Mouse (Mus musculus) mesoderm, embryonic 11.5 days (tissue): Measurements from ENCODE around the gene Gm45194.
A peak's percentile ranks its signal among the peaks of the same experiment; 100 is the strongest.

Experiments used
- DNase-seq: peaks from one replicate; pipeline ENCODE4 v3.0.0-alpha.2; 2012; ENCODE audit warnings: low read depth, low spot score

Gene Gm45194

DNA sequence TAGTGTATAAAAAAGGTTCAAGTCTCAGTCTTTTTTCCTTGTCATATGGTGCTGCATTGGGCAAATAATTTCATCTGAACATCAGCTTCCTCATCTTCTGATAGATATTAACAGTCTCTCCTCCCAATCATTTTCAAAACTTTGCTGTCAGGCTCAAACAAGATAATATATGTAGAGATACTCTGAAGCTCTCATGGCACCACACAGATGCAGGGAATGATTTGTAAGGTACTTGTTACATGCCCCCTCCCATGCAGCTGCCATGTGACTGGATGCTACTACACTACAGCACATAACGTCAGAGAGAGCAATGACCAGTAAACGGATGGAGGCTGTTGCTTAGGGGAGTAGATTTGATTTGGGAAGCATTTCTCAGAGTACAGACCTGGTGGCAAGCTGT is at the start of gene Gm45194:
Gm45194 (plus strand) TSS at position 301 of the 400 bp plus-strand sequence.
- DNase-seq = no peak

DNA sequence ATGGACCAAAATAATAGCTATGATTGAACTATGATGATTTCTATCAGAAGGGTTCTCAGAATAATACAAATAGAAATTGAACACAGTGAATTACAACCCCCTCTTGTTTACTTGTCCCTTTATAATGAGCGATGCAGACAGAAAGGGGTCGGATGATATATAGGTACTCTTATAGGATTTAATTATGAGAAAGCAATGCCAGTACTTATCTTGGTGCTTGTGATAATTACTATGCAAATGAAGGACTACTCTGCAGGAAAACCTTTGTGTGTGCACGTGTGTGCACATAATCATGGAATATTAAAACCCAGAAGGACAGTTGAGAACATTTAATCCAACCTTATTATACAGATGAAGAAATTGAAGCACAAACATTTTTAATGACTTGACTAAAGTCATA is 35.3 kb upstream of the Gm45194 start:
- no peak for DNase-seq

DNA sequence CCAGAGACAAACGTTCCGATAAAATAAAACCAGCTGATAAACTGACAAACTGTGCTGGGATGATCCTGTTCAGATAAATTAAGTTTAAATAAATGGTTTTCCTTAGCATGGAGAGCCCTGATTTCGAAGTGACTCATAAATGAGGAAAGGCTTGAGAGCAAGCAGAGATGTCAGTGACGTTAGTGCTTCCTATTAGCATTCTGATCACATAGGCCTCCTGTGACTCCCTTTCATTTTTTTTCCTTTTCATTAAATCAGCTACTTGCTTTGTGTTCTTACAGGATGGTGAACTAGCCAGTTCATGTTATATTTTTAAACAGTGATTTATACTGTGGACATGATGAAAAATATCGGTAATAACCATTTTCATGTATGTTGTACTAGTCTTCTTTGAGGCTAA is 9.9 kb upstream of the Gm45194 start:
- no peak for DNase-seq

DNA sequence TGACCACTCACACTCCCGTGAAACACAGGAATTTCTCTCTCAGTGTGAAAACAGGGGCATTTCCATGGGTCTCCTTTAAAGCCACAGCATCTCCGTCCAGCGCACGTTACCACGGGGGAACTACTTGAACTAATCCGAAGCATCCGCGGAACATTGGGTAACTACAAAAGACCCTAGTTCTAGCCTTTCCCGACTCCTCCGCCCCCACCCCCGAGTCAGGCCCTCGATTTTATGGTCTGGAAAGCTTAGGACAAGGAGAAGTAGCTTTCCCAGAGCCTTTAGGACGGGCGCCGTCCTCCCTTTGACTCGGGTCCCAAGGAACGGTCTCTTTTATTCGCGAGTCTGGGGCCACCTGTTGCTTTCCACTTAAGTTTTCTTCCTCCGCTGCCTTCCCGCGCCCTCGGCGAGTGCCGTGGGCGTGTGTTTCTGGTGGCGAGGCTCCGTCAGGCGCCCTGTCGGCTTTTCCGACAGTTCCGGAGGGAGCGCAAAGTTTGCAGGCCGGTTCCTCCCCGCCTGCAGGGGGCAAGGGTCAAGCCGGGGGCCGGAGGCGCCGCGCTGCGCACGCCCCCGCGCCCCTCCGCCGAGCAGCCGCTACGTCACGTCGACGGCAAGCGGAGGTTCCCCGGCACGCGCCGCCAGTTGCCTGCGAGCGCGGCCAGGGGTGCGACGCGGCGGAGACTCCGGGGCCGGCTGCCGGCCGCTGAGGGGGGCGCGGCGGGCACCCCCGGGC is 3.3 kb downstream of the Gm45194 start:
- peak; percentile 35 for DNase-seq

DNA sequence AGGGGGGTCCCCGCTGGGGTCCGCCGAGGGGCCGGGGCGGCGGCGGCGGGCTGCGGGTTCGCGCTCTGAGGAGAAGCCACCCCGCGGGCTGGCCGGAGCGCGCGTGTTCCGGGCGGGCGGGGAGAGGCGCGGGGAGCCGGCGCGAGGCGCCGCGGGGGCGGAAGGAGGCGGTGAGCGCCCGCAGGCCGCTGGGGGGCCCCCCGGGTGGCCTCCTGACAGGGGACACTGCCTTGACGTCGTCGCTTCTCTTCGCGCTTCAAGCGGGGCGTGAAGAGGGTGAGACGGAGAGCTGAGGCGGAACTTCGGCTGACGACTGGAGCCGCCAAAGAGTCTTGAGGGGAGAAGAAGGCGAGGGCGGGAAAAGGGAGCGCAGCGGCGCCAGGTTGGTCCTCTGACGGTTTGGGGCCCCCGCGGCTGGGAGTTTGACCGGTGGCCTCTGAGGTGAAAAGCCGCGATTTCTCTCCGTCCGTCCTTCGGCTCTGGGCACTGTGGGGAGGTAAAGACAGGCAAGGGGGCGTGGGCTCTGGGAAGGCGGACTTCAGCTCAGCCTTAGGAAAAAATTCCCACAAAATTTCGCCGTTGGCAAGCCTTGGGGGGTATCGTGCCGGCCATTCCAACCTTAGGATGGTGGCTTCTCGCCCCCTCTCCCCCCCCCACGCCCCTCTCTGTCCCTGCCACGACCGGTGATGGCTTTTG is 4.0 kb downstream of the Gm45194 start:
- peak; percentile 4 for DNase-seq

DNA sequence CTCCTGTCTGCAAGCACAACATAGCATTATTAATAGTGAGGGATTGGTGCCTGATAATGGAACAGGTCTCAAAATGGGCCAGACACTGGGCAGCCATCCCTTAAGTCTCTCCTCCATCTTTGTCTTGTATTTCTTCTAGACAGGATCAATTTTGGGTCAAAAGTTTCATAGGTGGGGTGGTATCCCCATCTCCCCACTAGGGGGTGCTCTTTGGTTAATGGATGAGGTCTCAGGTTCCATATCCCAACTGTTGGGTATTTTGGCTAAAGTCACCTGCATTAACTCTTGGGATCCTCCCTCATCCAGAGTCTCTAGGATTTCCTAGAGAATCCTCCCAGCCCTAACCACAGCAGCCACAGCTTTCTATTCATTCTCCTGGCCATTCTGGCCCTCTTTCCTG is 26.2 kb downstream of the Gm45194 start:
- DNase-seq = no peak

DNA sequence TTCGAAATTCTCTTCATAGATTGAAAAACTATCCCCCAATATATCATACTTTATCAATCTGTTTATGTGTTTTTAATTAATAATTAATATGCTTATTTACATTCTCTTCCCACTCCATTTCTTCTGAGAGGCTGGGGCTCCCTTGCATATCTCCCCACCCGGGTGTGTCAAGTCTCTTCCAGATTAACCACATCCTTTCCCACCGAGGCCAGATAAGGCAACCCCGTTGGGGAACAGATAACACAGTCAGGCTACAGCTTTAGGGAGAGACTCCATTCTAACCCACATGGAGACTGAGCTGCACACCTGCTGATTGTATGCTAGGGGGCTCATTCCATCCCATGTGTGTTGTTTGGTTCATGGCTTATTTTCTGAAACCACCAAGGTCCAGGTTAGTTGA is 69.7 kb downstream of the Gm45194 start:
- DNase-seq = no peak

DNA sequence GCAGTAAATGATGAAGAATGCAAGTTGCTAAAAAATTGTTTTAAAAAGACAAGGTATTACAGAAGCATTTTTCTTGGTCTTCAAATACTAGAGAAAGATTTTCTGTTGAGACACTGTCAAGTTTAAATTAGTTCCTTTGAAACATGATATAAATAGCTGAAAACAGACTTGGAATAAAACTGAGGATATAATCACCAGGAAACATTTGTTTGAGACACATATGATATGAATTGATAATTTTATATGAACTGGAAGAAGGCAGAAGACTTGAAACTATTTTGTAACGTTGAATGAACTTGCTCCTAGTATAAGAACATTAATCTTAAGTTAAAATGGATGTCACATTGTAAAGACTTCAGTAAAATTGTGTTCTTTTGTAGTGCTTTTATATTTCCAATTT is 108.5 kb downstream of the Gm45194 start:
- no peak for DNase-seq

DNA sequence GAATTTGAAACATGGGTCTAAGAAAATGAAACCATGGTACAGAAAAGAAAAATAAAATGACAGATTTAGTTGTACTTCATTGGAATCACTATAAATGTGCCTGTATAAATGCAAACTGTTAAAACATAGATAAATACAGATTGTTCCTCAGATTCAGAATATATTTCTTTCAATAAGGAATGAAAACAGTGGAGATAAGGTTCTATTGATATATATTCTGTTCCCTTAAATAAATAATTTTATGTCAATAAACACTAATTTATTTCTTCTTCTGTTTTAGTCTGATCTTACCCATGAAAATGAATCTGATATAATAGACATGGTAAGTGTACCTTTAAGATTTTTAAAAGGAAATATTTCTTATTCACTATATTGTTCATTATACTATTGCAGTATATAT is 119.5 kb downstream of the Gm45194 start, which contains the start of gene Tex16:
Tex16 (plus strand) TSS at position 301 of the 400 bp plus-strand sequence.
- DNase-seq = no peak

DNA sequence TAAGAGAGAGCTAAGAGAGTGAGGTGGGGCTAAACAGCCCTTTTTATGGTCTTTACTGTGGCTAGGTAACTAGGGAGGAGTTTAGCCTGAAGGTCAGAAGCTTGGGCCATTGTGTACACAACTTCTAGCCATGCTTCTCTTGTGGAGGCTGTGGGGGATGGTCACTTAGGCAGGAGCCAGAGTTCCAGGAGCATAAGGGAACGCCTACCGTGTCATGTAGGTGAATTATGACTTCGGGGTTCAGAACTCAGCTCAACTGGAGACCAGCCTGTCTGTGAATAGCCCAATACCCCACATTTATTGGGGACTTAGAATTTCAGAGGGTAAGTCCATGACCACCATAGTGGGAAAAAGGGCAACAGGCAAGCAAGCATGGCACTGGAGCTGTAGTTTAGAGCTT is 347.6 kb downstream of the Gm45194 start, which contains the start of gene 4933403O08Rik:
4933403O08Rik (plus strand) TSS at position 301 of the 400 bp plus-strand sequence.
- no peak for DNase-seq

DNA sequence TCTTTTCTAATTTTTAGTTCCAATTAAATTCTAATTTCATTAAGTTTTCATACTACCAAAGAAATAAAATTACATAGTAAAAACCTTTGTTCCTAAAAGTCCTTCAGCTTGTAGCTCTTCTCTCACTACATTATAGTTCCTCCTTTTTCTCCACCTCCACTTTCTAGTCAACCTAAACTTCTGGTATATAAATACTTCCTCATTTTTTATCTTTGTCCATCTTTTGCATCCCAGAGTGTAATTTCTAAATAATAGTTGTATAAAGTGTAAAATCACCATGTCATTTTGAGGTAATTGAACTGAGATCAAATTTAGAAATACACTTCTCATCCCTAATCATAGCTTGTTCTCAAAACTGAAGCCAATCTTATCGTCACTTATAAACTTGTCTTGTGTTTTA is 351.7 kb downstream of the Gm45194 start:
- DNase-seq = no peak

DNA sequence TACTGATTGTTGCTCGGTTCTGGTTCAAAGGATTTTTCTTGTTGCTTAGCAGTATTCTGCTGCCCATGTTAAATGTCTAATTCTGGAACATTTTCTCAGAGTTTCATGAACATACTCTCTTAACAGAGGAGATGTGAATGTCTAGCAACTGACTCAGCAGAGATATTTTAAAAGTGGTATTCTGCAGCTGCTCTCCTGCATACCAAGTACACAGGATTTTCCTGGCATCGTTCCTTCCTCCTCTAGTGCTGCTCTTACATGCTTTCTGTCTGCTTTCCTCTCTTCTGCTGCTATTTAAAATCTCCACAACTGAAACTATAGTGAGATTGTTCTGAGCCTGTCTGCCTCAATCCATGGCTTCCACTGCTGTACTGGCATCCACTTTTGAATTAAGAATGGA is 364.3 kb downstream of the Gm45194 start:
- DNase-seq = no peak

DNA sequence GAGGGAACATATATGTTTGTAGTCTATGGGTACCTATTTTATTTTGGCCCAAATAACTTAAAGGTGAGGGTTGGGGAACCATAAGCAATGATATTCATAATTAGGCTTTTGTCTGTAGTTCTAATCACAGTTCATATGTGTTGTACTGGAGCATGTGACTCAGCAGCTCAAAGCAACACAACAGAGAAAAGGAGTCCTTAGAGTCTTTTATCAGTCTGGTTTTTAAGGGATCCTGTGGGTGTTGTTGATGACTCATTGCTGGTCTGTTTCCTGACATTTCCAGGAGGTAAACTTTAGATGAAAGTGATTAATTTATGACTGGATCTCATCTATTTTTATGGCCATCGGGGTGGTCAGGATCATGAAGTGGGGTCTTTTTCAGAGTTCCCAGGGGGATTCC is 382.4 kb downstream of the Gm45194 start:
- no peak for DNase-seq
